In the genomic region with DNA sequence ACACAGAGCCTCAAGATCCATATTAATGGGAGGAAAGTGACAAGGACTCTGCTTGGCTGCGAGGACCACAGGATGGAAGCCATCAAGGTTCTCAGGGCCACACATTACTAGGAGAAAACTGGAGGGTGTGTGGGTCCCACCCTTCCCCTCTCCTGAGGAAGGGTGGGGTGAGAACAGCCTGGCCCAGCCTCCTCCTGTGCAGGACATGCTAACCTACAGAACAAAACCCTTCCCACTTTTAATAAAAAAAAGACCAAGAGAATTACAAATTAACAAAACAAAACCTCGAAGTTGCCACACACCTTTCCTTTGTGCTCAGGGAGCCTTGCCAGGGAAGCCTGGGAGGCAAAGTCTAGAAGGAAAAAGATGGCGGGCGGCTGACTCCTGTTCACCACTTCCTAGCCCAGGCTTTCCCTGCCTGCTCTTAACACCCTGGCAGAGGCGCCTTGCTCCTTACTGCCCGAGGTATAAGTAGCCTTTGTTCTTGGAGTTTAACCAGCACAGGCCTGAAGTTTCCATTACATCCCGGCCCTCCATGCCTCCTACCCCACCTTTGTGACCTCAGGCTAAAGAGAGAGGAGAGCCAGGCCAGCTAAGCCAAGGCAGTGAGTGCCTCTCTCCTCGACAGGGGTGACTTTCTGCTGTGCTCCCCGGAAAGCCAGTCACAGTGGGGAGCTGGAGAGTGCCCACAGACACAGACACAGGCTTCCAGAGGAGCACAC, we compare ENCODE assay signal across 16 mouse cellular contexts.
DNase-seq lines count a peak whose midpoint lies in the region; ATAC-seq and TF ChIP-seq lines count a peak whose summit lies in the region.
"Had no signal": no experiment of that assay in that cellular context is flagged by ENCODE, and none has a peak within 500 bp of the region (broad histone marks: within the 10 kb centered on the region; RNA-seq: fewer than 3 reads in every experiment).

No protein-coding gene starts in this region.

- H3K4me2 ChIP-seq in stomach, postnatal 0 days (replicated peaks; ENCODE audit: low read depth), result no peak overlapping the region
- H3K4me2 ChIP-seq in midbrain, postnatal 0 days (ENCODE audit: low read depth, low read length, poor library complexity, severe bottlenecking), result no peak overlapping the region
- H3K4me2 ChIP-seq in liver, embryonic 11.5 days, result no peak overlapping the region
- H3K4me2 ChIP-seq: forebrain, embryonic 15.5 days; hindbrain, embryonic 14.5 days; neural tube, embryonic 13.5 days had no signal

- peak; percentile 48 for DNase-seq in gastrocnemius, adult 2 months
- DNase-seq in gastrocnemius, postnatal 10 days, result no peak
- peak; percentile 18 to 39 for DNase-seq in kidney, postnatal 36 days
- no peak for DNase-seq in kidney, adult 8-10 months
- DNase-seq in heart, embryonic 10.5 days (ENCODE audit: low spot score), result no peak
- no peak for DNase-seq in stomach, postnatal 0 days (ENCODE audit: low spot score)
- DNase-seq in midbrain, postnatal 0 days (ENCODE audit: low spot score), result no peak
- DNase-seq in liver, embryonic 11.5 days (ENCODE audit: low spot score), result no peak
- DNase-seq: cerebellum, adult 11-12 months; midbrain, embryonic 14.5 days; thymus, postnatal 4 days had no signal

- H3K4me3 ChIP-seq in gastrocnemius, adult 2 months, result peak overlapping the region; percentile 9; the same call in 1 of the 2 replicates
- no peak overlapping the region for H3K4me3 ChIP-seq in heart, embryonic 10.5 days
- no peak overlapping the region for H3K4me3 ChIP-seq in stomach, postnatal 0 days (ENCODE audit: low read depth, low read length)
- H3K4me3 ChIP-seq in midbrain, postnatal 0 days (ENCODE audit: low read depth, low read length), result no peak overlapping the region
- H3K4me3 ChIP-seq in liver, embryonic 11.5 days (ENCODE audit: low read depth, low read length), result no peak overlapping the region
- H3K4me3 ChIP-seq: forebrain, embryonic 15.5 days; neural tube, embryonic 13.5 days had no signal

- intact Hi-C loops in gastrocnemius, adult 2 months (cut with DNase I), result no loop called here

- H3K4me1 ChIP-seq in heart, embryonic 10.5 days, result peaks cover 55% of the 10 kb centered on the region
- H3K4me1 ChIP-seq in stomach, postnatal 0 days (replicated peaks; ENCODE audit: control insufficient read depth, insufficient read depth), result peaks cover 7% of the 10 kb centered on the region
- no peaks in the 10 kb centered on the region for H3K4me1 ChIP-seq in midbrain, postnatal 0 days (ENCODE audit: insufficient read depth, low read length)
- peaks cover 4% of the 10 kb centered on the region for H3K4me1 ChIP-seq in liver, embryonic 11.5 days (replicated peaks; ENCODE audit: control insufficient read depth, insufficient read depth, low read length)

- TF ChIP-seq EP300 in stomach, postnatal 0 days (optimal IDR thresholded peaks at IDR 0.05), result no peak

- H3K9me3 ChIP-seq in heart, embryonic 10.5 days, result no peaks in the 10 kb centered on the region
- no peaks in the 10 kb centered on the region for H3K9me3 ChIP-seq in stomach, postnatal 0 days (ENCODE audit: control insufficient read depth, low read length)
- no peaks in the 10 kb centered on the region for H3K9me3 ChIP-seq in midbrain, postnatal 0 days (ENCODE audit: low read length)
- H3K9me3 ChIP-seq in liver, embryonic 11.5 days (ENCODE audit: control insufficient read depth, low read length), result no peaks in the 10 kb centered on the region
- H3K9me3 ChIP-seq: forebrain, embryonic 15.5 days; G1E; neural tube, embryonic 13.5 days had no signal

- WGBS in heart, embryonic 10.5 days, result 66% methylated on average over 9 of the region's 9 CpGs
- 59% methylated on average over 9 of the region's 9 CpGs for WGBS in stomach, postnatal 0 days
- WGBS in midbrain, postnatal 0 days, result 62% methylated on average over 9 of the region's 9 CpGs
- WGBS in liver, embryonic 11.5 days, result 75% methylated on average over 9 of the region's 9 CpGs

- TF ChIP-seq CTCF in gastrocnemius, adult 2 months (IDR thresholded peaks at IDR 0.05), result no peak
- TF ChIP-seq CTCF in stomach, postnatal 0 days (IDR thresholded peaks at IDR 0.05; ENCODE audit: low read depth), result no peak
- no peak for TF ChIP-seq CTCF in midbrain, postnatal 0 days (IDR thresholded peaks at IDR 0.05)

- no peaks in the 10 kb centered on the region for H3K27me3 ChIP-seq in heart, embryonic 10.5 days (ENCODE audit: insufficient read depth, poor library complexity, severe bottlenecking)
- no peaks in the 10 kb centered on the region for H3K27me3 ChIP-seq in stomach, postnatal 0 days (ENCODE audit: control insufficient read depth, insufficient read depth, low read length)
- no peaks in the 10 kb centered on the region for H3K27me3 ChIP-seq in midbrain, postnatal 0 days (ENCODE audit: insufficient read depth, low read length)
- no peaks in the 10 kb centered on the region for H3K27me3 ChIP-seq in liver, embryonic 11.5 days (replicated peaks; ENCODE audit: control insufficient read depth, insufficient read depth, low read length)
- H3K27me3 ChIP-seq: forebrain, embryonic 15.5 days; neural tube, embryonic 13.5 days had no signal

- no peak for ATAC-seq in stomach, postnatal 0 days (ENCODE audit: low FRiP score, low TSS enrichment)
- ATAC-seq in midbrain, postnatal 0 days (ENCODE audit: low FRiP score), result no peak
- no peak for ATAC-seq in liver, embryonic 11.5 days (replicated peaks; ENCODE audit: low FRiP score)
- ATAC-seq: forebrain, embryonic 15.5 days had no signal

- H3K36me3 ChIP-seq in heart, embryonic 10.5 days, result peaks cover 8% of the 10 kb centered on the region; the same call in 1 of the 2 replicates
- H3K36me3 ChIP-seq in stomach, postnatal 0 days (ENCODE audit: control insufficient read depth, insufficient read depth, low read length), result no peaks in the 10 kb centered on the region
- no peaks in the 10 kb centered on the region for H3K36me3 ChIP-seq in midbrain, postnatal 0 days (ENCODE audit: insufficient read depth, low read length)
- H3K36me3 ChIP-seq in liver, embryonic 11.5 days (ENCODE audit: control insufficient read depth, insufficient read depth, low read length), result no peaks in the 10 kb centered on the region
- H3K36me3 ChIP-seq: forebrain, embryonic 15.5 days; G1E; neural tube, embryonic 13.5 days had no signal

- peak overlapping the region; percentile 88 for H3K27ac ChIP-seq in gastrocnemius, adult 2 months
- H3K27ac ChIP-seq in heart, embryonic 10.5 days, result peak overlapping the region; percentile 60
- H3K27ac ChIP-seq in stomach, postnatal 0 days (replicated peaks), result peak overlapping the region; percentile 61; the same call in 1 of the 2 replicates
- no peak overlapping the region for H3K27ac ChIP-seq in midbrain, postnatal 0 days (ENCODE audit: low read depth, low read length)
- no peak overlapping the region for H3K27ac ChIP-seq in liver, embryonic 11.5 days (ENCODE audit: low read depth, low read length)
- H3K27ac ChIP-seq: forebrain, embryonic 15.5 days; hindbrain, embryonic 14.5 days; kidney, postnatal 0 days; neural tube, embryonic 13.5 days had no signal

- no peak overlapping the region for H3K9ac ChIP-seq in stomach, postnatal 0 days (ENCODE audit: low read length)
- H3K9ac ChIP-seq in midbrain, postnatal 0 days (replicated peaks; ENCODE audit: low read length, poor library complexity, severe bottlenecking), result no peak overlapping the region
- no peak overlapping the region for H3K9ac ChIP-seq in liver, embryonic 11.5 days (ENCODE audit: low read depth, low read length)
- H3K9ac ChIP-seq: forebrain, embryonic 15.5 days; hindbrain, embryonic 14.5 days; neural tube, embryonic 13.5 days had no signal

Comparison
In these comparisons a context has a peak if more than half of its experiments do, and no peak if none do; other contexts are left out.
1. DNase-seq: peak in gastrocnemius, adult 2 months (single experiment) and kidney, postnatal 36 days (2 of 2); none in gastrocnemius, postnatal 10 days (single experiment), kidney, adult 8-10 months (0 of 2), heart, embryonic 10.5 days (single experiment), stomach, postnatal 0 days (single experiment), midbrain, postnatal 0 days (single experiment) and liver, embryonic 11.5 days (single experiment).
2. H3K27ac ChIP-seq: peak in gastrocnemius, adult 2 months (single experiment), heart, embryonic 10.5 days (single experiment) and stomach, postnatal 0 days (single experiment); none in midbrain, postnatal 0 days (single experiment) and liver, embryonic 11.5 days (single experiment).